Mouse (Mus musculus) C3H10T1/2 (cell line): ENCODE results near the gene Cyp3a59. TPM values are rescaled to one million over a fixed set of nuclear protein-coding genes. Genes with fewer than 3 reads are reported as not detected.

Source experiments
- polyA plus RNA-seq, 2 experiments: library from polyadenylated mRNA; unstranded; fragments of >200 nt; fragmentation: generic; extraction: Trizol; gene quantifications; one replicate each; pipeline ENCODE4 v1.2.1; 2012; ENCODE audit warnings: missing spikeins in 2 of 2

The Cyp3a59 gene
- polyA plus RNA-seq, result not detected

GRCm38 (mm10) chr5:146078945-146079344, at the start of gene Cyp3a59:
TSS of gene Cyp3a59 (plus strand) at chr5:146079257.

GRCm38 (mm10) chr5:146160439-146160838, 81.4 kb downstream of the Cyp3a59 start, which contains the start of gene Gm5565:
TSS of gene Gm5565 (minus strand) at chr5:146160539.

Other genes with a start within 250 kb of the Cyp3a59 start
- not detected for gene Cyp3a11, start 199.3 kb upstream of the Cyp3a59 start, polyA plus RNA-seq
- gene Cyp3a25, start 69.6 kb upstream of the Cyp3a59 start, polyA plus RNA-seq, result not detected
- not detected for gene Gm5565, start 81.3 kb downstream of the Cyp3a59 start, polyA plus RNA-seq
- gene Gm6309, start 91.5 kb downstream of the Cyp3a59 start, polyA plus RNA-seq, result not detected
- gene 1700001J03Rik, start 106.0 kb downstream of the Cyp3a59 start, polyA plus RNA-seq, result not detected
- gene Rnf6, start 142.3 kb downstream of the Cyp3a59 start, polyA plus RNA-seq, result 10 to 100 TPM in 1 of 2 experiments, under 1 TPM in 1; 0.83 to 13.3 TPM
- gene Cdk8, start 152.0 kb downstream of the Cyp3a59 start, polyA plus RNA-seq, result 1 to 10 TPM; 1.2 to 6.9 TPM